8 mouse cellular contexts compared by ENCODE assay signal in genomic region chr2:69823129-69823677, GRCm38 (mm10). TPM values are rescaled to one million over a fixed set of nuclear protein-coding genes. Genes with fewer than 3 reads are reported as not detected.
A peak's percentile ranks its signal among the peaks of the same experiment; 100 is the strongest.
DNase-seq lines count a peak whose midpoint lies in the region; ATAC-seq and TF ChIP-seq lines count a peak whose summit lies in the region.

No protein-coding gene starts in this region.

- H3K9me3 ChIP-seq in CH12.LX (replicated peaks; ENCODE audit: low read length): no peaks in the 10 kb centered on the region
- no peaks in the 10 kb centered on the region for H3K9me3 ChIP-seq in heart, embryonic 12.5 days (replicated peaks)
- H3K9me3 ChIP-seq in stomach, embryonic 16.5 days (replicated peaks; ENCODE audit: control insufficient read depth, low read length): no peaks in the 10 kb centered on the region

- no peaks in the 10 kb centered on the region for H3K36me3 ChIP-seq in CH12.LX (replicated peaks in 1 of 2; ENCODE audit: control insufficient read depth in 1 of 2, insufficient read depth in 1 of 2, low read length in 1 of 2)
- H3K36me3 ChIP-seq in heart, embryonic 12.5 days: peaks cover 26% of the 10 kb centered on the region
- H3K36me3 ChIP-seq in stomach, embryonic 16.5 days (ENCODE audit: control insufficient read depth, insufficient read depth, low read length): no peaks in the 10 kb centered on the region

- in situ Hi-C loops in CH12.LX (cut with MboI; ENCODE audit: low pct_ligation_motif_present, low pct_unique_long_range_greater_than_20kb, low sequenced_read_pairs): no loop called here

- peak overlapping the region; percentile 89 for H3K4me3 ChIP-seq in gastrocnemius, adult 2 months
- peak overlapping the region; percentile 13 to 66 (median 38) for H3K4me3 ChIP-seq in CH12.LX (replicated peaks in 1 of 3; ENCODE audit: low read depth in 2 of 3, low read length in 2 of 3, poor library complexity in 1 of 3)
- peak overlapping the region; percentile 91 for H3K4me3 ChIP-seq in heart, embryonic 12.5 days
- peak overlapping the region; percentile 87 for H3K4me3 ChIP-seq in stomach, embryonic 16.5 days (replicated peaks; ENCODE audit: low read length)

- H3K27ac ChIP-seq in gastrocnemius, adult 2 months: peak overlapping the region; percentile 80
- no peak overlapping the region for H3K27ac ChIP-seq in CH12.LX (ENCODE audit: insufficient read depth, low read depth)
- H3K27ac ChIP-seq in heart, embryonic 12.5 days (ENCODE audit: poor library complexity, severe bottlenecking): peak overlapping the region; percentile 98
- H3K27ac ChIP-seq in stomach, embryonic 16.5 days (ENCODE audit: low read length): peak overlapping the region; percentile 97

- peak; percentile 52 for DNase-seq in gastrocnemius, adult 2 months
- DNase-seq in gastrocnemius, adult 18-20 months (ENCODE audit: low spot score): no peak
- DNase-seq in CH12.LX (ENCODE audit: extremely low read depth): no peak
- DNase-seq in embryo, embryonic 10 days (ENCODE audit: low spot score): peak; percentile 57
- DNase-seq in layer of hippocampus, postnatal 36 days: peak; percentile 24 to 29

- no peak for TF ChIP-seq POLR2A in CH12.LX (IDR thresholded peaks at IDR 0.05; ENCODE audit: low read depth, low read length)

- H3K4me2 ChIP-seq in CH12.LX (ENCODE audit: insufficient read depth, low read depth, poor library complexity, severe bottlenecking): peak overlapping the region; percentile 79
- H3K4me2 ChIP-seq in heart, embryonic 12.5 days: peak overlapping the region; percentile 71
- H3K4me2 ChIP-seq in stomach, embryonic 16.5 days (ENCODE audit: low read depth, low read length): peak overlapping the region; percentile 78

- ATAC-seq in heart, embryonic 12.5 days (ENCODE audit: insufficient number of reproducible peaks, low FRiP score): peak; percentile 73
- peak; percentile 35 for ATAC-seq in megakaryocyte progenitor cell, adult 5-6 weeks (replicated peaks; ENCODE audit: poor library complexity)
- ATAC-seq in stomach, embryonic 16.5 days (ENCODE audit: insufficient read depth, low FRiP score): peak; percentile 84

- H3K9ac ChIP-seq in CH12.LX (ENCODE audit: insufficient read depth, low read depth): peak overlapping the region; percentile 48
- H3K9ac ChIP-seq in heart, embryonic 12.5 days: peak overlapping the region; percentile 89
- peak overlapping the region; percentile 97 for H3K9ac ChIP-seq in stomach, embryonic 16.5 days (ENCODE audit: low read length)

- dilution Hi-C loops in CH12.LX (cut with MboI; ENCODE audit: extremely low pct_ligation_motif_present, extremely low pct_unique_long_range_greater_than_20kb, low sequenced_read_pairs): no loop called here

- intact Hi-C loops in gastrocnemius, adult 2 months (cut with DNase I): no loop called here

- no peak for TF ChIP-seq CTCF in gastrocnemius, adult 2 months (IDR thresholded peaks at IDR 0.05)
- no peak for TF ChIP-seq CTCF in CH12.LX (conservative IDR thresholded peaks at IDR 0.05 in 1 of 2, IDR thresholded peaks at IDR 0.05 in 1 of 2; ENCODE audit: low read depth in 2 of 2, low read length in 2 of 2)

- H3K79me2 ChIP-seq in CH12.LX (replicated peaks; ENCODE audit: control insufficient read depth, extremely low read depth, insufficient read depth, poor library complexity, severe bottlenecking): no peaks in the 10 kb centered on the region

- TF ChIP-seq RAD21 in CH12.LX (IDR thresholded peaks at IDR 0.05; ENCODE audit: low read depth, low read length): no peak

- TF ChIP-seq EP300 in CH12.LX (IDR thresholded peaks at IDR 0.05; ENCODE audit: low read length): no peak

- WGBS in heart, embryonic 12.5 days: 8% methylated on average over 42 of the region's 45 CpGs
- WGBS in stomach, embryonic 16.5 days: 2% methylated on average over 45 of the region's 45 CpGs

- H3K4me1 ChIP-seq in CH12.LX (ENCODE audit: control insufficient read depth in 1 of 2, insufficient read depth in 2 of 2): peaks cover 0 to 2% of the 10 kb centered on the region in 2 experiments; a peak in 1 of 4 replicates
- H3K4me1 ChIP-seq in heart, embryonic 12.5 days (replicated peaks): peaks cover 31% of the 10 kb centered on the region
- peaks cover 18% of the 10 kb centered on the region for H3K4me1 ChIP-seq in stomach, embryonic 16.5 days (ENCODE audit: control insufficient read depth, insufficient read depth, low read length)

- peaks cover 6% of the 10 kb centered on the region for H3K27me3 ChIP-seq in CH12.LX (replicated peaks)
- no peaks in the 10 kb centered on the region for H3K27me3 ChIP-seq in heart, embryonic 12.5 days (replicated peaks)
- no peaks in the 10 kb centered on the region for H3K27me3 ChIP-seq in stomach, embryonic 16.5 days (ENCODE audit: control insufficient read depth, insufficient read depth, low read length)

TF ChIP-seq in CH12.LX, 34 proteins besides CTCF, POLR2A, EP300 and RAD21 (continues in another document):
- no peak for TF ChIP-seq KAT2A (IDR thresholded peaks at IDR 0.05; ENCODE audit: insufficient replicate concordance, low read length)
- TF ChIP-seq CHD2 (IDR thresholded peaks at IDR 0.05; ENCODE audit: low read length): no peak
- TF ChIP-seq E2F4 (IDR thresholded peaks at IDR 0.05; ENCODE audit: insufficient replicate concordance, low read depth, low read length): no peak
- TF ChIP-seq RCOR1 (conservative IDR thresholded peaks at IDR 0.05; ENCODE audit: low read depth, low read length): no peak
- no peak for TF ChIP-seq MAFK (IDR thresholded peaks at IDR 0.05; ENCODE audit: insufficient replicate concordance, low read length)
- TF ChIP-seq BHLHE40 (IDR thresholded peaks at IDR 0.05; ENCODE audit: low read depth, low read length): no peak
- no peak for TF ChIP-seq ZMIZ1 (IDR thresholded peaks at IDR 0.05; ENCODE audit: low read depth, low read length)
- no peak for TF ChIP-seq USF2 (conservative IDR thresholded peaks at IDR 0.05; ENCODE audit: low read depth, low read length)
- TF ChIP-seq NELFE (IDR thresholded peaks at IDR 0.05; ENCODE audit: low read depth, low read length): no peak
- TF ChIP-seq MYC (IDR thresholded peaks at IDR 0.05; ENCODE audit: low read depth, low read length): no peak
- TF ChIP-seq IRF4 (IDR thresholded peaks at IDR 0.05; ENCODE audit: low read depth, low read length): no peak
- no peak for TF ChIP-seq ZNF384 (IDR thresholded peaks at IDR 0.05; ENCODE audit: low read depth, low read length)
- no peak for TF ChIP-seq MEF2A (IDR thresholded peaks at IDR 0.05; ENCODE audit: borderline replicate concordance, low read depth, low read length)
- no peak for TF ChIP-seq JUN (IDR thresholded peaks at IDR 0.05; ENCODE audit: insufficient read depth, low read depth, low read length)
- TF ChIP-seq SMC3 (IDR thresholded peaks at IDR 0.05; ENCODE audit: low read depth, low read length): no peak
- TF ChIP-seq GABPA (IDR thresholded peaks at IDR 0.05; ENCODE audit: insufficient replicate concordance, low read depth, low read length): no peak
- no peak for TF ChIP-seq TBP (conservative IDR thresholded peaks at IDR 0.05; ENCODE audit: low read depth, low read length)

RNA-seq across cellular contexts. Expression of gene Klhl23, which starts 1.5 kb away (rescaled TPM):
- total RNA-seq in gastrocnemius, adult 2 months (2021): 10 to 100 TPM; 13.4 to 15.6 TPM
- 10 to 100 TPM in 1 of 2 experiments, 1 to 10 TPM in 1; 6.8 to 14.5 TPM for total RNA-seq in gastrocnemius, adult 18-20 months (2021)
- 0.25 and 0.34 TPM in 2 replicates for total RNA-seq in CH12.LX (2012; rRNA removed)
- 0.05 and 0.23 TPM in 2 replicates for total RNA-seq in CH12.LX (2014; rRNA removed)
- polyA plus RNA-seq in CH12.LX (2012; ENCODE audit: insufficient read length, low read depth): 0.09 and 0.11 TPM in 2 replicates
- 58.9 and 64.1 TPM in 2 replicates for polyA plus RNA-seq in heart, embryonic 12.5 days (2016; fragmentation: Nextera tagmentation; extraction: Ambion mirVana)
- total RNA-seq in layer of hippocampus, postnatal 36 days (2021): 10 to 100 TPM; 39.3 to 39.9 TPM
- total RNA-seq in megakaryocyte progenitor cell, adult 5-6 weeks (2015): 15.1 and 18.7 TPM in 2 replicates
- 28.6 and 30.4 TPM in 2 replicates for total RNA-seq in megakaryocyte progenitor cell, adult 5-6 weeks (2017)
- 43.9 and 47.3 TPM in 2 replicates for polyA plus RNA-seq in stomach, embryonic 16.5 days (2015; fragmentation: Nextera tagmentation; extraction: Ambion mirVana)

RNA-seq across cellular contexts. Expression of gene Phospho2, which starts 33.8 kb away (rescaled TPM):
- 10 to 100 TPM; 18.9 to 20.6 TPM for total RNA-seq in gastrocnemius, adult 2 months (2021)
- total RNA-seq in gastrocnemius, adult 18-20 months (2021): 10 to 100 TPM; 18.6 to 20.7 TPM
- 12.9 and 14.4 TPM in 2 replicates for total RNA-seq in CH12.LX (2012; rRNA removed)
- total RNA-seq in CH12.LX (2014; rRNA removed): 20.1 and 23.4 TPM in 2 replicates
- polyA plus RNA-seq in CH12.LX (2012; ENCODE audit: insufficient read length, low read depth): 10.2 and 11.1 TPM in 2 replicates
- 17.6 and 18.3 TPM in 2 replicates for polyA plus RNA-seq in heart, embryonic 12.5 days (2016; fragmentation: Nextera tagmentation; extraction: Ambion mirVana)
- total RNA-seq in layer of hippocampus, postnatal 36 days (2021): 10 to 100 TPM; 23.4 to 24.5 TPM
- 24.5 and 25.3 TPM in 2 replicates for total RNA-seq in megakaryocyte progenitor cell, adult 5-6 weeks (2015)
- 21.9 and 25.0 TPM in 2 replicates for total RNA-seq in megakaryocyte progenitor cell, adult 5-6 weeks (2017)
- polyA plus RNA-seq in stomach, embryonic 16.5 days (2015; fragmentation: Nextera tagmentation; extraction: Ambion mirVana): 21.8 and 24.1 TPM in 2 replicates

RNA-seq across cellular contexts. Expression of gene Ccdc173, which starts 33.8 kb away (rescaled TPM):
- total RNA-seq in gastrocnemius, adult 2 months (2021): under 1 TPM; 0.38 to 0.56 TPM
- total RNA-seq in gastrocnemius, adult 18-20 months (2021): under 1 TPM; 0.45 to 0.50 TPM
- total RNA-seq in CH12.LX (2012; rRNA removed): 1.3 TPM in 2 replicates
- 1.7 and 1.8 TPM in 2 replicates for total RNA-seq in CH12.LX (2014; rRNA removed)
- 3.6 and 3.9 TPM in 2 replicates for polyA plus RNA-seq in CH12.LX (2012; ENCODE audit: insufficient read length, low read depth)
- polyA plus RNA-seq in heart, embryonic 12.5 days (2016; fragmentation: Nextera tagmentation; extraction: Ambion mirVana): 1.3 TPM in 2 replicates
- 1 to 10 TPM; 2.6 to 3.4 TPM for total RNA-seq in layer of hippocampus, postnatal 36 days (2021)
- total RNA-seq in megakaryocyte progenitor cell, adult 5-6 weeks (2015): 1.8 and 2.5 TPM in 2 replicates
- total RNA-seq in megakaryocyte progenitor cell, adult 5-6 weeks (2017): 0.54 and 3.3 TPM in 2 replicates
- polyA plus RNA-seq in stomach, embryonic 16.5 days (2015; fragmentation: Nextera tagmentation; extraction: Ambion mirVana): 1.00 and 1.6 TPM in 2 replicates

RNA-seq across cellular contexts. Expression of gene Ssb, which starts 38.2 kb away (rescaled TPM):
- total RNA-seq in gastrocnemius, adult 2 months (2021): 10 to 100 TPM; 56.1 to 59.5 TPM
- total RNA-seq in gastrocnemius, adult 18-20 months (2021): 10 to 100 TPM; 59.8 to 60.6 TPM
- total RNA-seq in CH12.LX (2012; rRNA removed) (124 and 176 TPM in 2 replicates), CH12.LX (2014; rRNA removed) (281 and 368 TPM in 2 replicates)
- 410 and 530 TPM in 2 replicates for polyA plus RNA-seq in CH12.LX (2012; ENCODE audit: insufficient read length, low read depth)
- 233 and 248 TPM in 2 replicates for polyA plus RNA-seq in heart, embryonic 12.5 days (2016; fragmentation: Nextera tagmentation; extraction: Ambion mirVana)
- total RNA-seq in layer of hippocampus, postnatal 36 days (2021): 100 to 1,000 TPM; 137 to 144 TPM
- total RNA-seq in megakaryocyte progenitor cell, adult 5-6 weeks (2015): 421 and 424 TPM in 2 replicates
- total RNA-seq in megakaryocyte progenitor cell, adult 5-6 weeks (2017): 505 and 604 TPM in 2 replicates
- polyA plus RNA-seq in stomach, embryonic 16.5 days (2015; fragmentation: Nextera tagmentation; extraction: Ambion mirVana): 244 and 263 TPM in 2 replicates

Comparison
In these comparisons a context has a peak if more than half of its experiments do, and no peak if none do; other contexts are left out.
1. DNase-seq: peak in gastrocnemius, adult 2 months (single experiment), embryo, embryonic 10 days (single experiment) and layer of hippocampus, postnatal 36 days (2 of 2); none in gastrocnemius, adult 18-20 months (single experiment) and CH12.LX (single experiment).
2. H3K4me3 ChIP-seq: peak in every context shown above with its lines; median percentile 91 in heart, embryonic 12.5 days; 89 in gastrocnemius, adult 2 months; 87 in stomach, embryonic 16.5 days; 38 in CH12.LX.
3. RNA of gene Klhl23, which starts 1.5 kb away (total RNA-seq): 39.3 to 39.9 TPM in layer of hippocampus, postnatal 36 days, 15.1 to 30.4 TPM in megakaryocyte progenitor cell, adult 5-6 weeks, 13.4 to 15.6 TPM in gastrocnemius, adult 2 months and 6.8 to 14.5 TPM in gastrocnemius, adult 18-20 months; 0.05 to 0.34 TPM in CH12.LX; every median in the first group is over 4 times any median in the second.
4. Peak in every context shown above with its lines, with median percentiles within 50 percentile points of each other: H3K4me2 ChIP-seq, H3K9ac ChIP-seq and ATAC-seq.